Mouse (Mus musculus) embryonic facial prominence, embryonic 12.5 days (tissue): ENCODE measurements around the gene Stim1. TPM values are rescaled to one million over a fixed set of nuclear protein-coding genes. Genes with fewer than 3 reads are reported as not detected.

ENCODE experiments used
- polyA plus RNA-seq: library from polyadenylated mRNA; unstranded; fragments of >200 nt; fragmentation: Nextera tagmentation; extraction: Ambion mirVana; gene quantifications from 2 replicates; pipeline ENCODE4 v1.2.1, GENCODE M21; 2016

The Stim1 gene
- polyA plus RNA-seq, 1 experiment from 2014 or later: 24.6 TPM

Other genes starting within 250 kb of the Stim1 start
- 3.6 and 3.8 TPM in 2 replicates for gene Il18bp, start 249.1 kb upstream of the Stim1 start, polyA plus RNA-seq
- 28.9 and 33.5 TPM in 2 replicates for gene Rnf121, start 202.3 kb upstream of the Stim1 start, polyA plus RNA-seq
- 46.2 and 48.3 TPM in 2 replicates for gene Xndc1, start 202.3 kb upstream of the Stim1 start, polyA plus RNA-seq
- gene Xntrpc, start 202.1 kb upstream of the Stim1 start, polyA plus RNA-seq: 2.6 and 3.5 TPM in 2 replicates
- 0.28 TPM in 1 of 2 replicates, not detected in the other for gene Trpc2, start 184.7 kb upstream of the Stim1 start, polyA plus RNA-seq
- 3.4 and 6.0 TPM in 2 replicates for gene Art1, start 166.1 kb upstream of the Stim1 start, polyA plus RNA-seq
- gene Art5, start 158.3 kb upstream of the Stim1 start, polyA plus RNA-seq: 1.5 and 2.0 TPM in 2 replicates
- not detected in 2 replicates for gene Chrna10, start 151.0 kb upstream of the Stim1 start, polyA plus RNA-seq
- gene Nup98, start 57.6 kb upstream of the Stim1 start, polyA plus RNA-seq: 46.6 and 46.9 TPM in 2 replicates
- 78.4 and 83.3 TPM in 2 replicates for gene Pgap2, start 57.6 kb upstream of the Stim1 start, polyA plus RNA-seq
- 48.7 and 50.0 TPM in 2 replicates for gene Rhog, start 11.8 kb upstream of the Stim1 start, polyA plus RNA-seq
- gene Rrm1, start 173.9 kb downstream of the Stim1 start, polyA plus RNA-seq: 173 and 174 TPM in 2 replicates
- gene Olfr543, start 213.9 kb downstream of the Stim1 start, polyA plus RNA-seq: 0.33 and 0.80 TPM in 2 replicates
- gene Olfr544, start 220.5 kb downstream of the Stim1 start, polyA plus RNA-seq: 0.10 and 0.13 TPM in 2 replicates
- gene Olfr545, start 231.8 kb downstream of the Stim1 start, polyA plus RNA-seq: 0.13 and 0.14 TPM in 2 replicates